11 mouse cellular contexts compared by ENCODE assay signal in the genomic region with DNA sequence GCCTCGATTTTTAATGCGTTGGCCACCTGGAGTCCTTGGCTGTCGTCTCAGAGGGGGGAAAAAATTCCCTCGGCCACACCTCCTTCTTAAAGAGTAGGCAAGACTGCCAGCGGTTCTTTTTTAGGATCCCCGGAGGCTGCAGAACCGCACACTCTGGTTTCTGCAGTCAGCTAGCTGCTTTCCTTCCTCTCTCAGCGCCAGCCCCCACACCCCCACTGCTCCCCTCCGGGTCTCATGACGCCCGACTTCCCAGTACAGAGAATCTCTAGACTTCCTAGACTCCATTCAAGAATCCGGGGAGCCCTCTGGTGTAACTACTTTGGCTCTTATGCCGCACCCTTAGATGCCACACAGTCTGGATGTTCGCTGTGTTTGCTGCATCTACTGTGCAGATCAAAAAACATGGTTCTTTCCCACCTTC. TPM values are rescaled to one million over a fixed set of nuclear protein-coding genes. Genes with fewer than 3 reads are reported as not detected.
DNase-seq lines count a peak whose midpoint lies in the region; ATAC-seq lines count a peak whose summit lies in the region.
"Had no signal": no experiment of that assay in that cellular context is flagged by ENCODE, and none has a peak within 500 bp of the region (broad histone marks: within the 10 kb centered on the region; RNA-seq: fewer than 3 reads in every experiment).

No protein-coding gene starts in this region.

- H3K4me3 ChIP-seq in hindbrain, embryonic 10.5 days: peak overlapping the region; percentile 62
- peak overlapping the region; percentile 68 for H3K4me3 ChIP-seq in midbrain, embryonic 13.5 days (replicated peaks)
- H3K4me3 ChIP-seq in intestine, embryonic 15.5 days (replicated peaks): no peak overlapping the region
- no peak overlapping the region for H3K4me3 ChIP-seq in kidney, embryonic 16.5 days (ENCODE audit: low read length)
- H3K4me3 ChIP-seq: liver, embryonic 12.5 days had no signal

- WGBS in hindbrain, embryonic 10.5 days: 3% methylated on average over 14 of the region's 14 CpGs
- 2% methylated on average over 14 of the region's 14 CpGs for WGBS in midbrain, embryonic 13.5 days
- WGBS in intestine, embryonic 15.5 days: 4% methylated on average over 14 of the region's 14 CpGs
- 4% methylated on average over 14 of the region's 14 CpGs for WGBS in kidney, embryonic 16.5 days

- no peak overlapping the region for H3K27ac ChIP-seq in hindbrain, embryonic 10.5 days
- H3K27ac ChIP-seq in midbrain, embryonic 13.5 days: no peak overlapping the region
- no peak overlapping the region for H3K27ac ChIP-seq in intestine, embryonic 15.5 days
- H3K27ac ChIP-seq in kidney, embryonic 16.5 days (ENCODE audit: low read length): no peak overlapping the region
- H3K27ac ChIP-seq: liver, embryonic 12.5 days had no signal

- no peaks in the 10 kb centered on the region for H3K36me3 ChIP-seq in hindbrain, embryonic 10.5 days
- H3K36me3 ChIP-seq in midbrain, embryonic 13.5 days: no peaks in the 10 kb centered on the region
- H3K36me3 ChIP-seq in intestine, embryonic 15.5 days: no peaks in the 10 kb centered on the region
- no peaks in the 10 kb centered on the region for H3K36me3 ChIP-seq in kidney, embryonic 16.5 days (ENCODE audit: insufficient read depth, low read length)
- H3K36me3 ChIP-seq: liver, embryonic 12.5 days had no signal

- H3K9me3 ChIP-seq in hindbrain, embryonic 10.5 days: no peaks in the 10 kb centered on the region
- no peaks in the 10 kb centered on the region for H3K9me3 ChIP-seq in midbrain, embryonic 13.5 days
- H3K9me3 ChIP-seq in intestine, embryonic 15.5 days: no peaks in the 10 kb centered on the region
- no peaks in the 10 kb centered on the region for H3K9me3 ChIP-seq in kidney, embryonic 16.5 days (ENCODE audit: low read length)
- H3K9me3 ChIP-seq: liver, embryonic 12.5 days had no signal

- H3K4me1 ChIP-seq in hindbrain, embryonic 10.5 days (replicated peaks): peaks cover 30% of the 10 kb centered on the region
- peaks cover 27% of the 10 kb centered on the region for H3K4me1 ChIP-seq in midbrain, embryonic 13.5 days (replicated peaks)
- peaks cover 12% of the 10 kb centered on the region; the same call in 1 of the 2 replicates for H3K4me1 ChIP-seq in intestine, embryonic 15.5 days (replicated peaks)
- H3K4me1 ChIP-seq in kidney, embryonic 16.5 days (ENCODE audit: insufficient read depth, low read length): peaks cover 16% of the 10 kb centered on the region

- H3K9ac ChIP-seq in midbrain, embryonic 13.5 days (replicated peaks): peak overlapping the region; percentile 73
- H3K9ac ChIP-seq in intestine, embryonic 15.5 days: no peak overlapping the region
- no peak overlapping the region for H3K9ac ChIP-seq in kidney, embryonic 16.5 days (replicated peaks; ENCODE audit: low read length)
- H3K9ac ChIP-seq: liver, embryonic 12.5 days had no signal

- H3K4me2 ChIP-seq in midbrain, embryonic 13.5 days (replicated peaks): peak overlapping the region; percentile 99
- no peak overlapping the region for H3K4me2 ChIP-seq in intestine, embryonic 15.5 days (replicated peaks)
- no peak overlapping the region for H3K4me2 ChIP-seq in kidney, embryonic 16.5 days (replicated peaks; ENCODE audit: low read depth, low read length)

- DNase-seq in layer of hippocampus, adult 8-10 months (ENCODE audit: low spot score in 2 of 2): peak; percentile 17 to 22
- no peak for DNase-seq in layer of hippocampus, adult 9-11 months
- peak; percentile 7 for DNase-seq in hindbrain, embryonic 10.5 days (ENCODE audit: low spot score)
- no peak for DNase-seq in c-Kit-positive CD71-positive TER-119-positive erythroid progenitor cells, embryonic 14.5 days (ENCODE audit: low spot score)
- no peak for DNase-seq in MN1 (ENCODE audit: low spot score)
- DNase-seq: B cell, adult 2 months had no signal

- no peak for ATAC-seq in midbrain, embryonic 13.5 days
- ATAC-seq in intestine, embryonic 15.5 days: no peak
- ATAC-seq in kidney, embryonic 16.5 days (ENCODE audit: low FRiP score, low TSS enrichment): no peak
- ATAC-seq: liver, embryonic 12.5 days had no signal

- peaks cover 58% of the 10 kb centered on the region for H3K27me3 ChIP-seq in hindbrain, embryonic 10.5 days (ENCODE audit: insufficient read depth, poor library complexity, severe bottlenecking)
- H3K27me3 ChIP-seq in midbrain, embryonic 13.5 days: peaks cover 55% of the 10 kb centered on the region
- peaks cover 52% of the 10 kb centered on the region for H3K27me3 ChIP-seq in intestine, embryonic 15.5 days (replicated peaks)
- peaks cover 56% of the 10 kb centered on the region for H3K27me3 ChIP-seq in kidney, embryonic 16.5 days (ENCODE audit: insufficient read depth, low read length)

RNA-seq across cellular contexts. Expression of a gene that starts 0.4 kb away (rescaled TPM):
- total RNA-seq in layer of hippocampus, adult 8-10 months (2022): 10 to 100 TPM; 38.8 to 49.5 (median 43.6) TPM
- polyA plus RNA-seq in hindbrain, embryonic 10.5 days (2016; fragmentation: Nextera tagmentation; extraction: Ambion mirVana): 0.61 and 4.9 TPM in 2 replicates
- 14.8 and 15.0 TPM in 2 replicates for polyA plus RNA-seq in midbrain, embryonic 13.5 days (2015; fragmentation: Nextera tagmentation; extraction: Ambion mirVana)
- polyA plus RNA-seq in intestine, embryonic 15.5 days (2015; fragmentation: Nextera tagmentation; extraction: Ambion mirVana): 0.14 and 0.16 TPM in 2 replicates
- polyA plus RNA-seq in kidney, embryonic 16.5 days (2015; fragmentation: Nextera tagmentation; extraction: Ambion mirVana): 0.22 and 0.33 TPM in 2 replicates
- total RNA-seq: heart, adult 18-20 months had no signal

Comparison
In these comparisons a context has a peak if more than half of its experiments do, and no peak if none do; other contexts are left out.
1. DNase-seq: peak in layer of hippocampus, adult 8-10 months (2 of 2) and hindbrain, embryonic 10.5 days (single experiment); none in layer of hippocampus, adult 9-11 months (single experiment), c-Kit-positive CD71-positive TER-119-positive erythroid progenitor cells, embryonic 14.5 days (single experiment) and MN1 (single experiment).
2. H3K4me3 ChIP-seq: peak in hindbrain, embryonic 10.5 days (single experiment) and midbrain, embryonic 13.5 days (single experiment); none in intestine, embryonic 15.5 days (single experiment) and kidney, embryonic 16.5 days (single experiment).